Mouse (Mus musculus): ENCODE measurements around the gene Ptdss2.

Ptdss2 gene

DNA sequence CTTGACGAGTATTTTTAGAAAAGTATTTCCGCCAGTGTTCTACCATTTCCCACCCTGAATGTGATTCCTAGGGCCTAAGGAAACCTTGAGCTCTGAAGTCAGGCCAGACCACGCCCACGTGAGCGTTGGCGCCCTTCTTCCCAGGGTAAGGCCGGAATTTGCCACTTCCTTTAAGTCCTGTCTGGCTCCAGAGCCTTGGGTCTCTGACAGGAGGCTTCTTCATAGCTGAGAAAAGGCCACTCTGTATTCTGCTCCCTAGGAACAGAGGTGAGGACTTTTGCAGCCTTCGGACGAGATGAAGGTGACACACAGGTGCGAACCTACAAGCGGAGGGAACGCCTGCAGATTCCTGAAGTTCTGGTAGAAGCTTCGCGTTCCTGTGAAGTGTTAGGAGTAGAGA, at the start of gene Ptdss2:
Ptdss2 (plus strand) TSS at position 138 of the 400 bp plus-strand sequence.
- DNase-seq (ENCODE audit: extremely low read depth, low read depth): no peak

DNA sequence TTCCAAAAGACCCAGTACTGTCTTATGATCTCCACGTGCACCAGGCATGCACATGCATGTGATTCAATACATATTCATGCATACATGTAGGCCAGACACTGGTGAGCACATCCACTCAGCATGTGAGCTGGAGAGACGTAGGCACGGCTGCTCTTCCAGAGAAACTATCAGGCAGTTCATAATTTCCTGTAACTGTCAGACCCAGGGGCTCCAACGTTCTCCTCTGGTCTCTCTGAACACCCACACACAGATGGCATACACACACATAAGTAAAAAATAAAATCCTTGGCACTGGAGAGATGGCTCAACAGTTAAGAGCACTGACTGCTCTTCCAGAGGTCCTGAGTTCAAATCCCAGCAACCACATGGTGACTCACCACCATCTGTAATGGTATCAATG, 48.4 kb upstream of the Ptdss2 start:
- DNase-seq (ENCODE audit: extremely low read depth, low read depth): no peak

- no peak for DNase-seq (ENCODE audit: extremely low read depth, low read depth)
These were observed 44.3 kb upstream of the Ptdss2 start, which contains the start of gene Pkp3 for GRCm38 (mm10) chr7:141077841-141078240. Gene Pkp3 (plus strand): TSS chr7:141078218.

DNA sequence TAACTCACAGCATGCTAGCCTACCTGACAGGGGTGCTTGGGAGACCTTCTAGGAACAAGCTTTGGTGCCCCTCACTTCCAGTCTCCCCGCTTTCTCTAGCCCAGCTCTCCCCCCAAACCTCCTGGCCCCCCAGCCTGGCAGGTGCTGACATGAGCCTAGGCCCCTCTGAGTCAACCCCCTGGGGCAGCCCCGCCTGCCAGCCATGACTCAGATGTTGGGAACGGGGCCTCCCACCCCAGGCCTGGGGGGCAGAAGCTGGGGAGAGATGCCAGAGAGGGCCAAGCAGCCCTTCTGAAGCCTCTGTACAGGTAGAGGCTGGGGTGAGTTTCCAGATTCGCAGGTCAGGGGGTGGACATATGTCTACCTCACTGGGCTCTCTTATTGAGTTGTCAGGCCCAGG, 43.3 kb upstream of the Ptdss2 start:
- no peak for DNase-seq (ENCODE audit: extremely low read depth, low read depth)

- no peak for DNase-seq (ENCODE audit: extremely low read depth, low read depth)
These were observed 42.4 kb upstream of the Ptdss2 start for GRCm38 (mm10) chr7:141079481-141080449.

DNA sequence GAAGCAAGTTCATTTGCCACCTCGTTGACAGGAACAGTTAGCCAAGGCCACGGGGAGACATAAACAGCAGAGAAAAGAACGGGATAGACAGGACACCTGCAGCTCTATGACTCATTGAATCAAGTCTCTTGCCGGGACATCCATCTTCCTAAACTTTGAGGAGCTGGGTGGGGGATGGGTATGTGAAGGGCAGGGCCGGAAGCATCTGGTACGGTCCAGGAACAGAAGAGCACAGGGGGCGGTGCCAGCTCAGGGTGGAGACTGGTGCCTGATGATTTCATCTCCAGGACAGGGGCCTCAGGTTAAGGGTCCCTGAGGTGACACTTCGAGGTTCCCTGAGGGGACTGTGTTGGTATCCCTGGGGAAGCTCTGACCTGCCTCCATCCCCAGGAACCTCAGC, 34.3 kb upstream of the Ptdss2 start:
- DNase-seq (ENCODE audit: extremely low read depth, low read depth): no peak

GRCm38 (mm10) chr7:141088473-141088872, 33.7 kb upstream of the Ptdss2 start:
- DNase-seq (ENCODE audit: extremely low read depth, low read depth): no peak

DNA sequence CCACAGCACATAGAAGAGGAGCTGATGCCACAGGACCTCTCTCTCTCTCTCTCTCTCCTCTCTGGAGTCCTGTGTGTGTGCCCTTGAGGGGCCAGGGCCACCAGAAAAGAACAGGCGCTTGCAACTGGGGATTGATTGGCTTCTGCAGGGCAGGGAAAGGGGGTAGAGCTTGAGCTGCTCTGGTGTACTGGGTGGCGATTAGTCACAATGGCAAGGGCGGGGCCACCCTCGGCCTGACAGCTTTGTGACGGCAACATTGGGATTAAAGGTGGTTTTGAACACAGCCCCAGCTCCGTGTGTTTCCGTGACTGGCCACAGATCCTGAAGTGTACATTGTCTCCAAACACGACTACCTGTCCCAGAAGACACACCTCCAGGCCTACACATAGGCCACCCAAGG, 32.0 kb upstream of the Ptdss2 start:
- no peak for DNase-seq (ENCODE audit: extremely low read depth, low read depth)

DNA sequence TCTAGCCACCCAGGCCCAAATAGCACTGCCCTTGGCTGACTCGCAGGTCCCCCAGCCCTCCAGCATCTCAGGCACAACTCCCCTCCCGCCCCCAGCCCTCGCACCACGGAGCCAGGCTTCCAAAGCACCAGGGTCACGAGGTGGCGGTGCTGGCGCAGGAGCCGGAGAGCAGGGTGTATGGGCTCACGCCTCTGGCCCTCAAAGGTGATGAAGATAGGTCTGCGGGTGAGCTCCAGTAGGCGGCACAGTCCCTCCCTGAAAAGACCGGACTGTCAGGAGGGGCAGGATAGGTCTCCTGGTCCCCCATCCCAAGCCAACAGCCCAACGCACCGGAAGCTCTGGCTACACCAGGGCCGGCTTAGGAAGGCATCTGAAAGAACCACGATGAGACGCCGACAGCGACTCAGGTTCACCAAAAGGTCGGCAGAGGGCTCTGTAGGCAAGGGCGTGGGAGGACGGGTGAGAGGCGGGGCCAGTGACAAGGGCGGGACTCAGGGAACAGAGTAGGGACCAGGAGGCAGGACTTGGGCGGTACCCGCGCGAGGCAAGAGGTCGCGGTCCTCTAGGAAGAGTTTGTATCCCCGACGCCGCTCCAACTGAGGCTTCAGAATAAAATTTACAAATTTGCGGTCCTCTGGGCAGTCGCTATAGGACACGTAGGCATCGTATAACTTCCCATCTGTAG, 30.0 kb upstream of the Ptdss2 start:
- DNase-seq (ENCODE audit: extremely low read depth, low read depth): peak; percentile 71

GRCm38 (mm10) chr7:141093950-141094349, 28.2 kb upstream of the Ptdss2 start:
- no peak for DNase-seq (ENCODE audit: extremely low read depth, low read depth)

DNA sequence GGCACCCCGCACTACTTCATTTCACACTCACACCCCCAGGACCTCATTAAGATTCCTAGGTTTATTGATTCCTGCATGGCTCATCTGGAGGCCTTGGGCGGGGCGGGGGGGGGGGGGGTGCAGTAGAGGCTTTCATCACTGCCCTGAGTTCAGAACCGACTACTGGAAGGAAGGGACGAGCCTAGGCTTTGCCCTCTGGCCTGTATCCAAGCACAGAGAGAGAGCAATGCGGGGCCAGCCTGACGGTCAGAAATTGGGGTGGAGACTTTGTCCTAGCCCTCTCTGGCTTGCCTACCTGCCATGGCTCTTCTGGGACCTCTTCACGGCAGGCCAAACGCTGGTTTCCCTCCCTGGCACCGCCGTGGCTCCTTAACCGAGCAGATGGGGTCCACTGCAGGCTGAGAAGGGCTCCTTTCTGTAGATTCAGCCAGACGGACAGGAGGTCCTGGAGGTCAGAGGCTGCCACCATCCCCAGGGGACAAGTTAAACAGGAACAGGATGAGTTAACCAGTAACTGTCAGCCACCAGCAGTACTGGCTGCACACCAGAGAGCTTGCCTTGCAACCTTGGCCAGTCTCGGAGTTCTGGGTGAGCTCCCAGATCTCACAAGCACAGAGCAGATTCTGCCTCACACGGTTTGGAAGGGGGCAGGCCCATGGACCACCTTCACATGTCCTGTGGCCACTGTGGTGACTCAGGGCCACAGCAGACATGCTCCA, 27.5 kb upstream of the Ptdss2 start:
- DNase-seq (ENCODE audit: extremely low read depth, low read depth): no peak

GRCm38 (mm10) chr7:141096021-141096420, 26.2 kb upstream of the Ptdss2 start:
- no peak for DNase-seq (ENCODE audit: extremely low read depth, low read depth)

GRCm38 (mm10) chr7:141096649-141097056, 25.5 kb upstream of the Ptdss2 start:
- DNase-seq (ENCODE audit: extremely low read depth, low read depth): peak; percentile 86

DNA sequence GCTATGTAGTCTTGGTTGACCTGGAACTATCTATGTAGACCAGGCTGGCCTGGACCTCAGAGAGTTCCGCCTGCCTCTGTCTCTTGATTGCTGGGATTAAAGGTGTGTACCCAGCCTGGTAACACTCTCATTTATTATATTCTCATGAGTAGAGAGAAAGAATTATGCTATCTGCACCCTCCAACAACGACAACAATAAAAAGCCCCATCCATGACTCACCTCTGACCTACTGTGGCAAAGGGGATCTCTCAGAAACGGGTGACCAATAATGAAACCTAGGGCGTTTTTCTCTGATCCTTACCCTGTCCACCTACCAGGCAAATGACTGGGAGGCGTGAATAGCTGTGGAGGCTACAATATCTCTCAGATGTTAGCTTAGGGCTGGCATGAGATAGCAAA, 25.0 kb upstream of the Ptdss2 start:
- DNase-seq (ENCODE audit: extremely low read depth, low read depth): no peak

GRCm38 (mm10) chr7:141099911-141100691, 22.1 kb upstream of the Ptdss2 start, which contains the start of gene Sigirr:
Gene Sigirr (minus strand): TSS chr7:141100572.
- DNase-seq (ENCODE audit: extremely low read depth, low read depth): no peak

DNA sequence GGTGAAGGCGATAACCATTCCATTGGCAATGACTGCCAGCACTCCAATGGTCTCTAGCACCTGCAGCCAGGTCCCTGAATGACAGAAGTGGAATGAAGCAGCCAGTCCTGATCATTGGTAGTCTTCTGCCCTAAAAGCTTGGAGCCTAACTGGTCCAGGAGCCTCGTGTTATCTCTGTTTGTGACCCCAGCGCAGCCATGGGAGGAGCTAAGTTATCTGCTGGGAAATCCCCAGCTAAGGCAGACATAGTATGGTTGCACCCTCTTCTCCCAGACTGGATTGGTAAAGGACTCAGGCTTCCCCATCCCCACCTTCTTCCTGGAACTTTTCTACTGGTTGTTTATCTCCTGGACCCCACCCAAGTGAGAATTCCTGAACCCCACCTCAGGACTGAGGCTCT, 19.0 kb upstream of the Ptdss2 start:
- no peak for DNase-seq (ENCODE audit: extremely low read depth, low read depth)

DNA sequence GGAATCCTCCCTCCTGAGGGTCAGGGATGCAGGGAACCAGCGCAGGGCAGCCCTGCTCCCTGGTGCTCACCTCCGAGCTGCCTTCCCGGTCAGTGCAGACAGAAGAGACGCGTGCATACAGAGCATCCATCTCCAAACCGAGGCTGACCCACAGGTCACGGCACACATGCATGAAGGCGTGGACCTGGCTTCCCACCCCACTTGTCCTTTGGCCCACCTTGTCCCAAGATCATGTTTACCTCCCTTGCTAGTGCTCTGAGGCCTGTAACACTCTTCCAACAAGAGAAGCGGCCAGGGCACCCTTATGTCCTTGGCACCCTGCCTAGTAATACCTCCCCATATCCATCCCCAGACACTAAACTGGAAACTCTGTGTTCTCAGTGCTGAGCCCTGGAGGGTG, 6.3 kb upstream of the Ptdss2 start:
- no peak for DNase-seq (ENCODE audit: extremely low read depth, low read depth)

GRCm38 (mm10) chr7:141117636-141118035, 4.5 kb upstream of the Ptdss2 start, which contains the start of gene Ano9:
Gene Ano9 (minus strand): TSS chr7:141117806.
- no peak for DNase-seq (ENCODE audit: extremely low read depth, low read depth)

GRCm38 (mm10) chr7:141119487-141119886, 2.7 kb upstream of the Ptdss2 start:
- DNase-seq (ENCODE audit: extremely low read depth, low read depth): no peak

GRCm38 (mm10) chr7:141120605-141121004, 1.6 kb upstream of the Ptdss2 start:
- DNase-seq (ENCODE audit: extremely low read depth, low read depth): no peak

- DNase-seq (ENCODE audit: extremely low read depth, low read depth): no peak
These were observed 1.1 kb upstream of the Ptdss2 start for GRCm38 (mm10) chr7:141121051-141121531.

Data from MEL-GATA-1-ER (cell line).